Mouse (Mus musculus): ENCODE measurements around the gene Paics. TPM values are rescaled to one million over a fixed set of nuclear protein-coding genes. Genes with fewer than 3 reads are reported as not detected.

Paics gene
- polyA plus RNA-seq, 1 experiment from 2014 or later, result 378 TPM

DNA sequence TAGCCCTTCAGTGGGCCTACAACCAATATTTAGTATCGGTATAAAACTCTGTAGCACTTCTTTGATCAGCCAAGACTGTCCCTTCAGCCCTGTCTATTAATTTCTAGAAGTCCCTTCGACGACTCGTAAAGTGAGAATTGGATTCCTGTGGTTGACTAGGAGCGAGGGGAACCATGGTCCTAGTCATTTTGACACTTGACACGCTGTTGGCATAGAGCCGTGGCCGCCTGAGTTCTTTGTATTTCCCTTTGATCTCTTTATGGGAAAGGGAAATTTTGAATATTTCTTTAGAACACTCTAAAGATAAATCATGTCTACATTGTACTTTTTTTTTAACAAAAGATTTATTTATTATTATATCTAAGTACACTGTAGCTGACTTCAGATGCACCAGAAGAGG is 24.6 kb downstream of the Paics start:
- Histone ChIP-seq H3K36me3 (ENCODE audit: control insufficient read depth, insufficient read depth, low read length) (peaks cover 9% of the 10 kb centered on the region), H3K4me2 (ENCODE audit: low read depth) (peak overlapping the region; percentile 92; the same call in 1 of the 2 replicates), H3K9me3 (ENCODE audit: control insufficient read depth, low read length) (no peaks in the 10 kb centered on the region), H3K4me3 (ENCODE audit: low read depth, low read length) (no peak overlapping the region; the same call in 1 of the 2 replicates), H3K9ac (ENCODE audit: low read length) (no peak overlapping the region), H3K27me3 (ENCODE audit: control insufficient read depth, insufficient read depth, low read length) (no peaks in the 10 kb centered on the region), H3K27ac (ENCODE audit: low read depth, low read length) (no peak overlapping the region), H3K4me1 (ENCODE audit: control insufficient read depth, insufficient read depth, low read length) (0 out of 2 replicates have a peak, but pooled peaks cover 6% of the 10 kb centered on the region)
- WGBS, result 87% methylated on average over 8 of the region's 8 CpGs
- ATAC-seq (ENCODE audit: insufficient read depth, low FRiP score, low TSS enrichment), result no peak
- no peak for DNase-seq (ENCODE audit: low spot score)

DNA sequence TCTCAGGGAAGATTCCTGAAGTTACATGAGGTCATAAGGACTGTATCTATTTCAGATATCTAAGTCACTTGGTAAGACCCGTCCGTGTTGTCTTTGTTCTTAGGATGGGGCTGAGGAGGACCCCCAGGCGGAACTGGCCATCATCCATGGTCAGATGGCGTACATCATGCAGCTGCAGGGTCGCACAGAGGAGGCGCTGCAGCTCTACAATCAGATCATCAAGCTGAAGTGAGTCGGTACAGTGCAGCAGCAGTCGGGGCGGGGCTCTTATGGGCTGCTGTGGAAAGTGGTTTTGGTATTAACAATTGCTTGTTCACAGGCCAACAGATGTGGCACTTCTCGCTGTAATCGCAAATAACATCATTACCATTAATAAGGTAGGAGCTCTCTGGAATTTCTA is 32.9 kb downstream of the Paics start:
- H3K36me3 ChIP-seq (ENCODE audit: control insufficient read depth, insufficient read depth, low read length), result peaks cover 16% of the 10 kb centered on the region
- no peaks in the 10 kb centered on the region for H3K4me1 ChIP-seq (ENCODE audit: control insufficient read depth, insufficient read depth, low read length)
- 95% methylated on average over 11 of the region's 11 CpGs for WGBS
- H3K27me3 ChIP-seq (ENCODE audit: control insufficient read depth, insufficient read depth, low read length), result no peaks in the 10 kb centered on the region
- no peaks in the 10 kb centered on the region for H3K9me3 ChIP-seq (ENCODE audit: control insufficient read depth, low read length)
- no peak overlapping the region for H3K4me3 ChIP-seq (ENCODE audit: low read depth, low read length)
- H3K9ac ChIP-seq (ENCODE audit: low read length), result no peak overlapping the region
- ATAC-seq (ENCODE audit: insufficient read depth, low FRiP score, low TSS enrichment) (no peak), DNase-seq (ENCODE audit: low spot score) (no peak)
- H3K27ac ChIP-seq (ENCODE audit: low read depth, low read length), result no peak overlapping the region
- H3K4me2 ChIP-seq (ENCODE audit: low read depth), result no peak overlapping the region

DNA sequence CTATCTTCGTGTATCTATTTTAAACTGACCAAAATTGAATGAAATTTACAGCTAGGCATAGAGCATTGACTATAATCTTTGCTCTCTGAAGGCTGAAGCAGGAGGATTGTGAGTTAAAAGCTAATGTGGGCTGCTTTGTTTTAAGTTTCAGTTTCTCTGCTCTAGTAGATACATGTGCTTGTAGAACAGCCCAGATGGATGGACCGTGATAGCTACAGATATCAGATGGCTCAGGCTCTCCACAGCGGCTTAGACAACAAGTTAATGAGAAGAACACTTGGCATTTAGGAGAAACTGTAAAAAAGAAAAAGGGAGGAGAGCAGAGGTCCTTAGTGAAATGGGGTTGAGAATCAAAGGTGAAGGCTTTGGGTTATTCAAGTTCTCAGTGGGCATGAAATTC is 39.7 kb downstream of the Paics start:
- Histone ChIP-seq H3K36me3 (ENCODE audit: control insufficient read depth, insufficient read depth, low read length) (peaks cover 12% of the 10 kb centered on the region), H3K4me3 (ENCODE audit: low read depth, low read length) (no peak overlapping the region), H3K27ac (ENCODE audit: low read depth, low read length) (no peak overlapping the region), H3K9me3 (ENCODE audit: control insufficient read depth, low read length) (no peaks in the 10 kb centered on the region), H3K4me2 (ENCODE audit: low read depth) (no peak overlapping the region), H3K4me1 (ENCODE audit: control insufficient read depth, insufficient read depth, low read length) (no peaks in the 10 kb centered on the region), H3K27me3 (ENCODE audit: control insufficient read depth, insufficient read depth, low read length) (no peaks in the 10 kb centered on the region), H3K9ac (ENCODE audit: low read length) (no peak overlapping the region)
- ATAC-seq (ENCODE audit: insufficient read depth, low FRiP score, low TSS enrichment), result no peak
- 96% methylated on average over 3 of the region's 3 CpGs for WGBS
- no peak for DNase-seq (ENCODE audit: low spot score)

DNA sequence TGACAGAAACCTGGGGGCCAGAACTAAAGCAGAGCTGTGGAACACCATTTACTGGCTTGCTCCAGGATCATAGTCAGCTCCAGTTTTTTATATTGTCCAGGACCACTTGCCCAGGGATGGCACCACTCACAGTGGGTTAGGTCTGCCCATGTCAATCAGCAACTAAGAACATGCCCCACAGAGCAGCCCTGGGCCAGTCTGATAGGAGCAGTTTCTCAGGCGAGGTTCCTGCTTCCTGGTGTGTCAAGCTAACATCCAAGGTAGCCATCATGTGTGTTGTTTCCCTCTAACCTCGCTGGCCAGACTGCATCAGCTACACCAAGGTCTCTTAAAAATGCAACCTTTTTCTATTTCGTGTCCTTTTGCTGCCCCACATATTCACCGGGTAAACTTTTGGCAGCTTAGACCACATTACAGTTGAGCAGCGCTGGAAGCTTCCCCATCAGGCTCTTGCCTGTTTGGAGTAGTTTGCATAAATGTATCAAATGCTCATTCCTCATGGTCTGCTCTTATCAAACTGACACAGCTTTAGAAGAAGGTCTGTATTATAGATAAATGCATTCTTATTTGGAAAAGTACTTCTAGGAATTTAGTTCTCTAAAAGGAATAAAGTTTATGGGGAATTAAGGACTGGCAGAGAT is 42.2 kb downstream of the Paics start:
- Histone ChIP-seq H3K4me2 (ENCODE audit: low read depth) (no peak overlapping the region), H3K9ac (ENCODE audit: low read length) (no peak overlapping the region), H3K36me3 (ENCODE audit: control insufficient read depth, insufficient read depth, low read length) (peaks cover 10% of the 10 kb centered on the region), H3K4me3 (ENCODE audit: low read depth, low read length) (no peak overlapping the region), H3K4me1 (ENCODE audit: control insufficient read depth, insufficient read depth, low read length) (no peaks in the 10 kb centered on the region), H3K27ac (ENCODE audit: low read depth, low read length) (no peak overlapping the region), H3K9me3 (ENCODE audit: control insufficient read depth, low read length) (no peaks in the 10 kb centered on the region), H3K27me3 (ENCODE audit: control insufficient read depth, insufficient read depth, low read length) (no peaks in the 10 kb centered on the region)
- 96% methylated on average over 5 of the region's 5 CpGs for WGBS
- ATAC-seq (ENCODE audit: insufficient read depth, low FRiP score, low TSS enrichment) (no peak), DNase-seq (ENCODE audit: low spot score) (no peak)

DNA sequence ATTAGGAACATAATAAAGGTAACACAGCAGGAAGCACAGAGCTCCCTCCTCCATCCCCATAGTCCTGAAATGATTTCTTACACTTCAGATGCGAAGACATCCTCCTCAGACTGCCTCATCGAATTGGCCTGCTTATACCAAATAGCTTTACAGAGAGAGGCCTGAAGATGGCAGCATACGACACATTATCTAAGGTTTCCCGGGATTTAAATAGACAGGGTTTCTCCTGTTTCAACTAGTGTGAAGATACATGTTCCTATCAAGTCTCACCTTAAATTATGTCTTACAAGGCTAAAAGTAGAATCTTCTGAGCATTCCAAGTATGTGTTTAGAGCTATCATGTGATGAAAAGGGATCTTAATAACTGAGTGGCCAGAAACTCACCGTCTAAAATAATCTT is 47.3 kb downstream of the Paics start:
- DNase-seq (ENCODE audit: low spot score) (no peak), ATAC-seq (ENCODE audit: insufficient read depth, low FRiP score, low TSS enrichment) (no peak)
- Histone ChIP-seq H3K9ac (ENCODE audit: low read length) (no peak overlapping the region), H3K4me2 (ENCODE audit: low read depth) (no peak overlapping the region), H3K4me3 (ENCODE audit: low read depth, low read length) (no peak overlapping the region), H3K27me3 (ENCODE audit: control insufficient read depth, insufficient read depth, low read length) (no peaks in the 10 kb centered on the region), H3K9me3 (ENCODE audit: control insufficient read depth, low read length) (no peaks in the 10 kb centered on the region), H3K4me1 (ENCODE audit: control insufficient read depth, insufficient read depth, low read length) (no peaks in the 10 kb centered on the region), H3K36me3 (ENCODE audit: control insufficient read depth, insufficient read depth, low read length) (peaks cover 3% of the 10 kb centered on the region), H3K27ac (ENCODE audit: low read depth, low read length) (no peak overlapping the region)
- WGBS, result 67% methylated on average over 5 of the region's 5 CpGs

DNA sequence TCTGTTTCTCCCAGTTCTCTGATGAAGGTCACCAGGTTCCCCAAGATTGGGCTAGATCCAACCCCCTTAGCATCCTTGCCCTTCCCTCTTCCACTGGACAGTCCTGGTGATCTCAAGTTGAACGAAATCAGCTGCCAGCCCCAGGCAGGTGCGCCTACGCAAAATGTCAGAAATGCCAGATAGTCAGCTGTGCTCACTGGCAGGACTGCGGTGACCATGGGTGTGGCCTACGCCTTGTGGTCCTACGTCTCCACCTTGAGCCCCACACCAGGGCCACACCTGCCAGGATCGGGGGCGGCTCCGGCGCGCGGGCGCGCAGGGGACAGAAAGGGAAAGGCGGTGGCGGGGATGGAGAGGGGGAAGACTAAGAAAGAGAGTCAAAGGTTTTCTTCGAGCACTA is 50.1 kb downstream of the Paics start:
- Histone ChIP-seq H3K27ac (ENCODE audit: low read depth, low read length) (no peak overlapping the region), H3K9me3 (ENCODE audit: control insufficient read depth, low read length) (no peaks in the 10 kb centered on the region), H3K4me3 (ENCODE audit: low read depth, low read length) (no peak overlapping the region), H3K4me1 (ENCODE audit: control insufficient read depth, insufficient read depth, low read length) (no peaks in the 10 kb centered on the region), H3K36me3 (ENCODE audit: control insufficient read depth, insufficient read depth, low read length) (peaks cover 2% of the 10 kb centered on the region; the same call in 1 of the 2 replicates), H3K4me2 (ENCODE audit: low read depth) (no peak overlapping the region), H3K27me3 (ENCODE audit: control insufficient read depth, insufficient read depth, low read length) (no peaks in the 10 kb centered on the region), H3K9ac (ENCODE audit: low read length) (no peak overlapping the region)
- 89% methylated on average over 17 of the region's 17 CpGs for WGBS
- ATAC-seq (ENCODE audit: insufficient read depth, low FRiP score, low TSS enrichment) (no peak), DNase-seq (ENCODE audit: low spot score) (no peak)

DNA sequence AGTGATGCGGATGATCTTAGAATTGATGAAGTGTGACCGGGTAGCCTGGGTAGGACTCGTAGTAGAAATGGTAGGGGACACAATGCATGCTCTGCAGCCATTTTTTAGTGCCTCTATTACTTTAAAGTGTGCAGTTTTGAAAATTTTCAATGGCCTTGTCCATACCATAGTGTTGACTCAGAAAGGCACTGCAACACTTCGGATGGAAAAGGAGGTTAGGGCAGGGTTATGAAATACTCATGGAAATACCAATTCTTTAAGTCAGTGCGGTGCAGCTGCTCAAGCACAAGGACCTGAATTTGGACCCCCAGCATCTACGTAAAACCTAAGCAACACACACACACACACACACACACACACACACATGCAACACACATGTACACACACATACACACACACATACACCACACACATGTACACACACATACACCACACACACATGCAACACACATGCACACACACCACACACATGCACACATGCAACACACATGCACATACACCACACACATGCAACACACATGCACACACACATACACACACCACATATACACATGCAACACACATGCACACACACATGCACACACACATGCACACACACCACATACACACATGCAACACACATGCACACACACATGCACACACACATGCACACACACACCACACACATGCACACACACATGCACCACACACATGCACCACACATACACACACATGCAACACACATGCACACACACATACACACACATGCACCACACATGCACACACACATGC is 53.1 kb downstream of the Paics start, which contains the start of gene Arl9:
Gene Arl9, plus strand, starts transcription at position 5 of the 771 bp plus-strand sequence.
- Histone ChIP-seq H3K4me2 (ENCODE audit: low read depth) (no peak within 1 kb of the TSS), H3K9ac (ENCODE audit: low read length) (no peak within 1 kb of the TSS), H3K4me3 (ENCODE audit: low read depth, low read length) (no peak within 1 kb of the TSS), H3K36me3 (ENCODE audit: control insufficient read depth, insufficient read depth, low read length) (peaks cover 1% of the 10 kb centered on the region; the same call in 1 of the 2 replicates), H3K4me1 (ENCODE audit: control insufficient read depth, insufficient read depth, low read length) (no peaks in the 10 kb centered on the region), H3K27me3 (ENCODE audit: control insufficient read depth, insufficient read depth, low read length) (no peaks in the 10 kb centered on the region), H3K27ac (ENCODE audit: low read depth, low read length) (no peak within 1 kb of the TSS), H3K9me3 (ENCODE audit: control insufficient read depth, low read length) (no peaks in the 10 kb centered on the region)
- DNase-seq (ENCODE audit: low spot score) (no peak), ATAC-seq (ENCODE audit: insufficient read depth, low FRiP score, low TSS enrichment) (no peak)
- whole genome bisulfite sequencing, result 93% methylated on average over 6 of the region's 6 CpGs

DNA sequence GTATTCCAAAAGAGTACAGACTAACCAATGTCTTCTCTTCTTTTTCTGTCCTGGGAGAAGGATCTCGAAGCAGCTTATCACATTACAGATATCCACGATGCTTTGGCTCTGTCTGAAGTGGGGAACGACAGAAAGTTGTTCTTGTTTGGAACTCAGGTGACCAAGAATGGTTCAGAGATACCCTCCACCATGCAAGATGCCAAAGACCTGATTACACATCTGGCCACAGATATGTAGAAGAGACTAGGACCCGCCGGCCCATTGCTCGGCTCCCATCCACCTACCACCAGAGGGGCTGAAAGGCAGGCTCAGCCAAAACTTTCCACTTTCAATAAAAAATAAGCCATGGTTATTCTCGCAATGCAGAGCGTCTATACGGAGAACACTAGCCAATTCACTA is 59.2 kb downstream of the Paics start:
- ATAC-seq (ENCODE audit: insufficient read depth, low FRiP score, low TSS enrichment), result no peak
- 94% methylated on average over 9 of the region's 9 CpGs for WGBS
- no peaks in the 10 kb centered on the region for H3K36me3 ChIP-seq (ENCODE audit: control insufficient read depth, insufficient read depth, low read length)
- no peaks in the 10 kb centered on the region for H3K4me1 ChIP-seq (ENCODE audit: control insufficient read depth, insufficient read depth, low read length)
- no peak overlapping the region for H3K4me3 ChIP-seq (ENCODE audit: low read depth, low read length)
- H3K27me3 ChIP-seq (ENCODE audit: control insufficient read depth, insufficient read depth, low read length), result no peaks in the 10 kb centered on the region
- no peak for DNase-seq (ENCODE audit: low spot score)
- H3K9me3 ChIP-seq (ENCODE audit: control insufficient read depth, low read length), result no peaks in the 10 kb centered on the region
- H3K4me2 ChIP-seq (ENCODE audit: low read depth), result no peak overlapping the region
- H3K27ac ChIP-seq (ENCODE audit: low read depth, low read length), result no peak overlapping the region
- no peak overlapping the region for H3K9ac ChIP-seq (ENCODE audit: low read length)

DNA sequence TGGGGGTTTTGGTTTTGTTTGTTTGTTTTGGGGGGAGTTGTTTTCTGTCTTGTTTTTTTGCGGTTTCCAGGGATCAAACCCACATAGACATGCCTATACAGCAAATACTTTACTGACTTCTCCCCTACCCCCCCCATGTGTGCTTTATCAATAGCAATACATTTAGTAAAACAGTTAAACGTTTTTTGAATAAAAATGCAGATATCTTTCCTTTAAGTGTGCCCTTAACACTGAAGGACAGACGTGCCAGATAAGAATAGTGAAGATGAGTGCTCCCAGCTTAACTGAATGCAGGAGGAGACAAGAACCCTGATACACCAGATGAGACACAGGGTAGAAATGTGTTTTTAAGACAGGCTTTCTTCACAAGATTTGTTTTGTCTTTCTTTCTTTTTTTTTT is 60.0 kb downstream of the Paics start:
- Histone ChIP-seq H3K36me3 (ENCODE audit: control insufficient read depth, insufficient read depth, low read length) (no peaks in the 10 kb centered on the region), H3K27ac (ENCODE audit: low read depth, low read length) (no peak overlapping the region), H3K4me1 (ENCODE audit: control insufficient read depth, insufficient read depth, low read length) (no peaks in the 10 kb centered on the region), H3K4me3 (ENCODE audit: low read depth, low read length) (no peak overlapping the region), H3K4me2 (ENCODE audit: low read depth) (no peak overlapping the region), H3K27me3 (ENCODE audit: control insufficient read depth, insufficient read depth, low read length) (no peaks in the 10 kb centered on the region), H3K9me3 (ENCODE audit: control insufficient read depth, low read length) (no peaks in the 10 kb centered on the region), H3K9ac (ENCODE audit: low read length) (no peak overlapping the region)
- no peak for ATAC-seq (ENCODE audit: insufficient read depth, low FRiP score, low TSS enrichment)
- DNase-seq (ENCODE audit: low spot score), result no peak
- 69% methylated on average over 3 of the region's 3 CpGs for WGBS

Measured in neural tube, embryonic 11.5 days (tissue).